Mouse (Mus musculus) heart, postnatal 0 days (tissue): ENCODE results near the gene Cyp27b1. TPM values are rescaled to one million over a fixed set of nuclear protein-coding genes. Genes with fewer than 3 reads are reported as not detected.

Experiments
- ATAC-seq: fragments of 200-750 bp; cut with Nextera tagmentation; 2 replicates; pipeline ENCODE4 v1.8.0; 2017; ENCODE audit warnings: low read depth, moderate number of reproducible peaks, moderate library complexity; ENCODE audit not compliant: insufficient read depth
- DNase-seq: peaks from one replicate; pipeline ENCODE4 v3.0.0-alpha.2; 2016; ENCODE audit warnings: low spot score
- H3K27ac ChIP-seq: fragments of 300-500 bp; sonication (generic); 2 replicates; pipeline ENCODE4 v1.5.1; 2014; ENCODE audit warnings: low read depth, mild to moderate bottlenecking
- H3K27me3 ChIP-seq: fragments of 300-500 bp; sonication (generic); 2 replicates; pipeline ENCODE4 v1.6.1; 2014; ENCODE audit warnings: low read length, mixed read lengths; ENCODE audit not compliant: control insufficient read depth, insufficient read depth
- H3K36me3 ChIP-seq: fragments of 300-500 bp; sonication (generic); replicated peaks from 2 replicates; pipeline ENCODE4 v1.6.1; 2014; ENCODE audit warnings: low read length, mixed read lengths; ENCODE audit not compliant: control insufficient read depth, insufficient read depth
- H3K4me1 ChIP-seq: fragments of 300-500 bp; sonication (generic); 2 replicates; pipeline ENCODE4 v1.6.1; 2014; ENCODE audit warnings: antibody characterized with exemption; ENCODE audit not compliant: control insufficient read depth, insufficient read depth
- H3K4me2 ChIP-seq: fragments of 300-500 bp; sonication (generic); 2 replicates; pipeline ENCODE4 v1.6.1; 2014; ENCODE audit warnings: low read depth, mild to moderate bottlenecking, low read length, moderate library complexity
- H3K4me3 ChIP-seq: fragments of 300-500 bp; sonication (generic); 2 replicates; pipeline ENCODE4 v1.5.1; 2014; ENCODE audit warnings: low read depth, low read length
- H3K9ac ChIP-seq: fragments of 300-500 bp; sonication (generic); replicated peaks from 2 replicates; pipeline ENCODE4 v1.6.1; 2014; ENCODE audit warnings: low read depth, low read length, mixed read lengths
- H3K9me3 ChIP-seq: fragments of 300-500 bp; sonication (generic); replicated peaks from 2 replicates; pipeline ENCODE4 v1.6.1; 2016; ENCODE audit warnings: low read length; ENCODE audit not compliant: control insufficient read depth
- CTCF ChIP-seq: IDR thresholded peaks from 2 replicates; pipeline ENCODE4 v1.5.1; 2016; ENCODE audit warnings: antibody characterized with exemption, control low read depth, low read depth
- EP300 ChIP-seq: IDR thresholded peaks from 2 replicates; pipeline ENCODE4 v1.6.1; 2016; ENCODE audit warnings: antibody characterized with exemption, low read depth
- WGBS: fragments of 180-500 bp; shearing (Covaris S2); extraction: QIAGEN DNeasy Blood & Tissue Kit; methylation state at CpG from one replicate; pipeline ENCODE4 v1.1.7; 2014; 5-methylcytosine and 5-hydroxymethylcytosine counted together
- polyA plus RNA-seq: library from polyadenylated mRNA; unstranded; fragments of >200 nt; fragmentation: Nextera tagmentation; extraction: Ambion mirVana; gene quantifications from 2 replicates; pipeline ENCODE4 v1.2.1, GENCODE M21; 2015
- total RNA-seq: library from RNA; depleted of rRNA; stranded (reverse); fragments of >200 nt; gene quantifications from 2 replicates; pipeline ENCODE4 v1.2.3, GENCODE M21; 2014; ENCODE audit warnings: low replicate concordance

Gene Cyp27b1
- total and polyA plus RNA-seq, 2 experiments from 2014 or later: 0.08 TPM; not detected in 1

DNA sequence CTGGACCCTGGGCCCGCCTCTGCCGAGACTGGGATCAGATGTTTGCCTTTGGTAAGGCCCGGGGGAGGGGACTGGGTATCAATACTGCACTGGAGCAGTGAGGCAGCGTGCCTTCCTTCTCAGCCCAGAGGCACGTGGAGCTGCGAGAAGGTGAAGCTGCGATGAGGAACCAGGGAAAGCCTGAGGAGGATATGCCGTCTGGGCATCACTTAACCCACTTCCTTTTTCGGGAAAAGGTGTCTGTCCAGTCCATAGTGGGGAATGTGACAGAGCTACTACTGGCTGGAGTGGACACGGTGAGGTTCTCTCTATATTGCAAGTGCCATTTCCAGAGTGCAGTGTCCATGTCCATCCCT is 2.0 kb downstream of the Cyp27b1 start:
- H3K9me3 ChIP-seq: no peaks in the 10 kb centered on the region
- no peak for TF ChIP-seq EP300
- TF ChIP-seq CTCF: no peak
- H3K4me3 ChIP-seq: peak overlapping the region; percentile 25; the same call in 1 of the 2 replicates
- no peaks in the 10 kb centered on the region for H3K4me1 ChIP-seq
- H3K27ac ChIP-seq: no peak overlapping the region
- no peak overlapping the region for H3K4me2 ChIP-seq
- DNase-seq (no peak), ATAC-seq (no peak)
- 18% methylated on average over 10 of the region's 10 CpGs for WGBS
- H3K9ac ChIP-seq: no peak overlapping the region
- H3K36me3 ChIP-seq: peaks cover under 1% of the 10 kb centered on the region; the same call in 1 of the 2 replicates
- H3K27me3 ChIP-seq: peaks cover 46% of the 10 kb centered on the region

DNA sequence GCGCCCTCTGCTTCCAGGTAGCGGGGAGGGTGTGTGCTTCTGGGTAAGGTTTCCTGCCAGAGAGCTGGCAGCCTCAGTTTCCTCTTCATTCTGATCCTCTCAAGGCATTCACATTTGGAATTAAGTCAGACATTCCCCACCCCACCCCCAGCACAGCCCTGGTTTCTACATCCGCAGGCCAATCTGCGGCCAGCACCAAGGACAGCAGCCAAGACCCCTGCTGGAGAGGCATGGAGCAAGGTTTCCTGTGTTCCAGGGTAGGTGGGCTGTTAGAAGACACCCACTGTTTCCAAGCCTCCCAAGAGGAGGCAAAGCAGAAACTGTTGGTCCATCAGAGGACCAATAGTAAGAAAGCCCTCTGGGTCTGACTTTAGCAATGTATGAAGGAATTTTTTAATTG is 6.6 kb downstream of the Cyp27b1 start:
- WGBS: 48% methylated on average over 4 of the region's 4 CpGs
- DNase-seq: no peak
- TF ChIP-seq CTCF: peak; percentile 6; the same call in 1 of the 2 replicates
- no peak for TF ChIP-seq EP300

DNA sequence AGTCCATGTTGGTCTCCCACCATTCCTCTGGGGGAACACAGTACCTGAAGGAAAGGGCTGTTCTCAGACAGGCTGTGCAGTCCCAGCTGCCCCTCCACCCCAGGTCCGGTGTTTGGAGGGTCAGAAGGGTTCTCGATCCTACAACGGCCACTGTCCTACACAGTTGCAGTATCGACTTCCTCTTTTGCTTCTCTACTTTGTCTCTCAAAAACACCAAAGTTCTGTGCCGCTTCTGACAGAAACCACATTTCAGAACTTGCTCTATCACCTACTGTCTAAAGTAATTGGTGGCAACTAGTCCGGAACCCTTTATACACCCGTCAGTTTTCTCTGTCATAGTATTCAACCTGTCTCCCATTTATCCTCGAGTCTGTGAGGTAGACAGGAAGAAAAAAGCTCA is 7.4 kb downstream of the Cyp27b1 start:
- H3K9ac ChIP-seq: no peak overlapping the region
- no peak overlapping the region for H3K4me2 ChIP-seq
- H3K27ac ChIP-seq: no peak overlapping the region
- DNase-seq (no peak), ATAC-seq (no peak)
- peaks cover 32% of the 10 kb centered on the region for H3K27me3 ChIP-seq
- H3K36me3 ChIP-seq: no peaks in the 10 kb centered on the region
- 75% methylated on average over 8 of the region's 8 CpGs for WGBS
- H3K4me1 ChIP-seq: no peaks in the 10 kb centered on the region
- TF ChIP-seq EP300 (no peak), CTCF (no peak)
- no peaks in the 10 kb centered on the region for H3K9me3 ChIP-seq
- H3K4me3 ChIP-seq: no peak overlapping the region

More for the DNA sequence above, 6.6 kb downstream of the Cyp27b1 start:
- Histone ChIP-seq H3K9me3 (no peaks in the 10 kb centered on the region), H3K4me2 (no peak overlapping the region), H3K27ac (no peak overlapping the region), H3K27me3 (peaks cover 32% of the 10 kb centered on the region), H3K9ac (no peak overlapping the region), H3K36me3 (no peaks in the 10 kb centered on the region), H3K4me3 (no peak overlapping the region), H3K4me1 (no peaks in the 10 kb centered on the region)
- ATAC-seq: no peak

GRCm38 (mm10) chr10:127056490-127056889 is 8.4 kb downstream of the Cyp27b1 start:
- Histone ChIP-seq H3K4me1 (no peaks in the 10 kb centered on the region), H3K9ac (no peak overlapping the region), H3K36me3 (no peaks in the 10 kb centered on the region), H3K27ac (no peak overlapping the region), H3K4me3 (no peak overlapping the region), H3K27me3 (peaks cover 24% of the 10 kb centered on the region), H3K9me3 (no peaks in the 10 kb centered on the region), H3K4me2 (no peak overlapping the region)
- TF ChIP-seq CTCF (no peak), EP300 (no peak)
- 80% methylated on average over 20 of the region's 20 CpGs for WGBS
- no peak for DNase-seq
- ATAC-seq: no peak

DNA sequence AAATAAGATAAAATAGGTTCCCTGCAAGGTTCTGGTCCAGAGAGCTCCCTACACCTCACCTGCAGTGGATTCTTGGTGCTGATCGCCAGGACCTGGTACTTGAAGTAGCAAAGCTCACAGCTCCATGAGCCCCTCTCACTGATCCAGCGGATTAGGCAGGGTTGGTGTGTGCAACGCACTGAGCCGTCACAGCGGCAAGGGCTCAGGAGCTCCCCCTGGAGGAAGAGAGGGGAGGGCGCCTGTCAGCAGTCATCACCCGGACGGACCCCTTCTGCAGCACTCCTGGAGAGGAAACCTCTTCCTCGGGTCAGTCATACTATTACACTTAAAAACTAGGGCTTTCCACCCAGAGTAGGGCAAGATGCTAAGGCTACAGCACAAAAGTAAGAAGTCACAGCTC is 10.1 kb downstream of the Cyp27b1 start:
- peaks cover 17% of the 10 kb centered on the region for H3K27me3 ChIP-seq
- WGBS: 2% methylated on average over 9 of the region's 9 CpGs

GRCm38 (mm10) chr10:127058708-127059107 is 10.7 kb downstream of the Cyp27b1 start:
- Histone ChIP-seq H3K4me2 (peak overlapping the region; percentile 100), H3K36me3 (no peaks in the 10 kb centered on the region), H3K27ac (no peak overlapping the region), H3K4me3 (peak overlapping the region; percentile 76), H3K9me3 (no peaks in the 10 kb centered on the region), H3K9ac (no peak overlapping the region), H3K4me1 (no peaks in the 10 kb centered on the region), H3K27me3 (peaks cover 17% of the 10 kb centered on the region)
- 11% methylated on average over 8 of the region's 8 CpGs for WGBS
- DNase-seq: no peak
- TF ChIP-seq CTCF (no peak), EP300 (no peak)
- ATAC-seq: no peak

More for the DNA sequence above, 10.1 kb downstream of the Cyp27b1 start:
- no peak for DNase-seq
- Histone ChIP-seq H3K36me3 (no peaks in the 10 kb centered on the region), H3K4me1 (no peaks in the 10 kb centered on the region), H3K27ac (no peak overlapping the region), H3K4me2 (peak overlapping the region; percentile 8; the same call in 1 of the 2 replicates), H3K4me3 (no peak overlapping the region), H3K9ac (no peak overlapping the region), H3K9me3 (no peaks in the 10 kb centered on the region)
- no peak for ATAC-seq
- TF ChIP-seq EP300 (no peak), CTCF (peak; percentile 84)
